Mouse (Mus musculus) retina, postnatal 1 day (tissue): ENCODE measurements around the gene Bri3bp.
"Not testable (repeated sequence)": the region's sequence is repeated elsewhere in the genome, so short reads cannot be mapped to it uniquely, and the experiment has no call there.

Experiments used
- DNase-seq: peaks from one replicate; pipeline ENCODE4 v3.0.0-alpha.2; 2012

Gene Bri3bp

DNA sequence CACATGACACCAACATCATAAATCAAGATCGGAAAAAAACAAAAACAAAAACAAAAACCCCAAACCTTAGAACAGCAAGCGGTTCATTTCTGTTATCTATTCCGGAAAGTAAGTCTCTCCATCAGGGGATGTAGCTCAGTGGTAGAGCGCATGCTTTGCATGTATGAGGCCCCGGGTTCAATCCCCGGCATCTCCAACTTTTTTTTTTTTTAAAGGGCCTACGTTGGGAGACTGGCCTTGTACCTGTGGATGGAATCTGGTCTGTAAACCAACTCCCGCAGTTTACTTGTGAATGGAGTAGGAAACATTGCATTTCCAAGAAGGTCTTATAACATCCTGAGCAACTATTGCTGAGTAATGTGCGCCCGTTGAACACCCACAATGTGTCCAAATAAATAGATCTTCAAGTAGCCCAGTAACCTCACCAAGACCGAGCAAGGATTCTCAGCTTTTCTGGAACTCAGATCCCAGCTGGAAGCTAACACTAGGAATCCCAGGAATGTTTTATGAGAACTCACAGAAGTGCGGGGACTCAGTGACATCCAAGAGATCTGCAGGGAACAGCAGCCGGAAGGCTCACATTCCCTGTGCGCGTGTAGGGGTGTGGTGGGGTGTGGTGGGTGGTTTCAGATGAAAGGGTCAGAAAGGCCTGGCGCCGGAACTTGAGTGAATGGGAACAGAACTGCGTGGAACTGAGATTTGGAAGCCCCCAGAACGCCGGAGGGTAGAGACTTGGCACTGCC is 31.8 kb upstream of the Bri3bp start:
- DNase-seq, result peak; percentile 78

DNA sequence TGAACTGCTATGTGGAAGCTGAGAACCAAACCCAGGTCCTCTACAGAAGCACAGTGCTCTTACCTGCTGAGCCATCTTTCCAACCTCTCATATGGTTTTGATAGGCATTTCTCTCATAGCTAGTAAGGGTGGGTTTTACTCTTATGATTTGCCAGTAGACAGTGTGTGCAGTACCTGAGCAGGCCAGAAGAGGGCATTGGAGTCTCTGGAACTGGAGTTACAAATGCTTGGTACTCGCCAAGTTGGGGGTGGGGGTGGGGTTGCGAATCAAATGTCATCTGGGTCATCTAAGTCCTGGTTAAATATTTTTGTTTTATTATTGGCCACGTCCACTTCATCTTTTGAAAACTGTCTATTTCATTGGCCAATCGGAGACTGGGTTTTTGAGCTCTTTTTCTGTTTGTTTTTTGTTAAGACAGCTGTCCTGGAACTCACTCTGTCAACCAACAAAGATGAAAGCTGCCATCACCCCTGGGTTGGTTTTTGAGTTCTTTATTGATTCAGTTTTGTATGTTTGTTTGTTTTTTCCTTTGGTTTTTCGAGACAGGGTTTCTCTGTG is 29.3 kb upstream of the Bri3bp start:
- peak; percentile 79 for DNase-seq

DNA sequence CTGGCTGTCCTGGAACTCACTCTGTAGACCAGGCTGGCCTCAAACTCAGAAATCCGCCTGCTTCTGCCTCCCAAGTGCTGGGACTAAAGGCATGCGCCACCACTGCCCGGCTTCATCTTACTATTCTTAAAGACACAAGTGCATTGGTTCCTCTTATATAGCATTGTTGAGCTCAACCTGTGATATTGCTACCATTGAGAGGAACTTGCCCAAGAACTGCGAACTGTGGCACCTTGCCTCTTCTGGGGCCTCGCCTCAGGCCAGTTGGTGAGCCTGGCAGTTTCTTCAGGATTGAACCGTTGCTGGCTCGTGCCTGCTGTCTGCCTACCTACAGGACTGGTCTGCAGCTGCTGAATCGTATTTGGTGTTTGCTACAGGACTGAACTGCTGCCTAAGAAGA is 28.8 kb upstream of the Bri3bp start:
- not testable (repeated sequence) for DNase-seq

DNA sequence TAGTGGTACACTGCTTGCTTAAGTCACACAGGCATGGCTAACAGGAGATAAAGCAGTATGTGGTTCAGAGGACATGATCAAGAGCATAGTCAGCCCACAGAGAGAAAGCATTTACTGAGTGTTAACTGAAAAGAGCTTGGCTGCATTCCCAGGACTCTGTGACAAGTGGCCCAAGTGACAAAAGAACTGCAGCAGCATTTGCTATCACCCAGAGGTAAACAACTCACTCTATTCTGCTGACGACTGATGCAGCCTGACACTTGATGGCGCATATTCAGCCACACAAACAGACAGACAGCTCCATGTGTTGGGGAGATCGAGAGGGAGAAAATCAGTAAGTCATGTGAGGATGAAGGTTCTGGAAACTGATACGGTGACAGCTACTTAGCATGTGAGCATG is 27.6 kb upstream of the Bri3bp start:
- DNase-seq, result no peak

DNA sequence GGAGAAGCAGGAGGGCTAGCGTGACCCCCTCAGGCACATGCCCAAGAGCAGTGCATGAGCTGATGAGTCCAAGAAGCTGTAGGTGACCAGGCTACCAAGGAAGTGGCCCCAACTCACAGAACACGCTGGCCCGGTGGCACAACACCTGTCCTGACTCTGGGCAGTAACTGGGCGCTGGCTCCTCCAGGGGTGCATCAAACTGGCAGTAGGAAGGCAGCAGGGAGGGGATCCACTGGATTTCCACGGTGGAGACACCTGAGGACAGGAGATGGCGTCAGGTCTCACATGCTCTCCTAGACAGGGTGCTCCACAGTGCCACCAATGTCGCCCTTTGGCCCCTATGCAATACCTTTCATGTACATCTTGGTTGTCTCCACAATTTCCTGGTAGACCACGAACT is 25.2 kb upstream of the Bri3bp start:
- no peak for DNase-seq

DNA sequence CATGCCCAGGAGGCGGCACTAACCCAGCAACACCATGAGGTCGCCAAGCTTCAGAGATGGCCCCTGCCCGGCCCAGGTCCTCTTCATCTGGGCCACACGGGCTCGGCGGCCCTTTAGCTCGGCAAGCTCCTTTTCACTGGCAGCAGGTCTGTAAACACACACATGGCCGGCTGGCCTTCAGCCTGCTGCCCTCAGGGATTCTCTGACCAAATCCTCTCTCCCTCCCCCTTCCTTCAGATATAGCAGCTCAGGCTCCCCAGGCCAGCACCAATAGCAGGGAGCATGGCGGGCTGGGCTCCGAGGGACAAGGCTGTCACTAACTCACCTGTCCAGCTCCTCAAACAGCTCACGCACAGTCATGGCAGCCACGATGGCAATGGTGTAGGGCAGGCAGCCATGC is 22.7 kb upstream of the Bri3bp start:
- DNase-seq, result no peak

DNA sequence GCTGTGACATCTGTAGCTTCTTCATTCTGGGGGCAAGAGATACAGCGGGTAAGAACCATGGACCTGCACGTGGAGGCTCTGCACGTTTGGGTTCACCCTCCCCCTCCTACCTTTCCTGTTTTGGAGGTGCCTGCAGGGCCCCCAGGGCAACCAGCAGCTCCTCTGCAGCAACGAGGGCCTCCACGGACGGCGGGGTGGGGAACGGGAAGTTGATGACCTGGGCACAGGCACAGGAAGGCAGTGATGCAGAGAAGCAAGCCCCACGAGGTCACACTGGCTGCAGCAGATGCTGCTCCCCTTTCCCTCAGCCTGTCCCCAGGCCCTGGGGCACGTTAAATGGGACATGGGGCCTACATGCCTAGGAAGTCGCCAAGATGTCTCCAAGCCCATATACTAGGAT is 22.2 kb upstream of the Bri3bp start:
- no peak for DNase-seq

DNA sequence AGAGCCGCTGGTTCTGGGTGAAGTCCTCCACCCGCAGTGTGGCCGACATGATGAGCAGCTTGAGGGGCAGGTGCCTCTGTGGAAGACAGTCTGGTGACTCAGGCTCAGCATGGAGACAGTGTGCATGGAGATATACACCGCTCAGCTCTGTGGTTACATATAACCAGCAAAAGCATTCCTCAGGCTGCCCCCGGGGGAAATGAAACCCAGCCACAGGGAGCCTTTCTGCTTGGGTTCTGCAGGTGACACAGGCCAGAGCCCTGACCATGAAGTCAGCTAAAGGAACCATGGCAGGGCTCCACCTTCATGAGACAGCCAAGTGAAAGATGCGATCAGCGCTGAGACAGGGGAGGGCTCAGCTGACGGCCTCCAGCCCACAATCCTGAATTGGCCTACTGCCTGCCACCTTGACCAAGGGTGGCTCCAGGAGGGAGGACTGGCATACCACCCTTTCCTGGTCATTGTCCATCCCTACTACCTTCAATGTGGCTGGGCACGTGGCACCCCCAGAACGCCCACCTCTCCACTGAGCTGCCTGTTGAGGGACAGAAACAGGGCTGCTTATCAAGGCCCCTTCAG is 15.6 kb upstream of the Bri3bp start:
- DNase-seq, result no peak

DNA sequence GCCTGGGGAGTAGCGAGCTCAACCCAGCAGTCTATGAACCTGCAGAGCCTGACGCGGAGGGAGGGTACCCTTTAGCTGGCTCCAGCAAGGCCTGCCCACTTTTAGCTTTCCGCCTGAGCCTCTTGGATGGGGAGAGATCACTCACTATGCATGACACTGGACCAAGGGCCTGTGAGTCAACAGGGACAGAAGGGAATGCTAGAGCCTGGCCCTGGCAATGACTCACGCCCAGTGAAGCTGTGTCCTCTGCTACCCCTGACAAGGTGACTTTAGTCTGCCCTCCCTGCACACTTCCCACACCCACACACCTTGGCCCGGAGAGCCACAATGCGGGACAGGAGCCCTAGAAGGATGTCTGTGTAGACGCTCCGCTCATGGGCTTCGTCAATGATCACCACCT is 15.0 kb upstream of the Bri3bp start:
- no peak for DNase-seq

DNA sequence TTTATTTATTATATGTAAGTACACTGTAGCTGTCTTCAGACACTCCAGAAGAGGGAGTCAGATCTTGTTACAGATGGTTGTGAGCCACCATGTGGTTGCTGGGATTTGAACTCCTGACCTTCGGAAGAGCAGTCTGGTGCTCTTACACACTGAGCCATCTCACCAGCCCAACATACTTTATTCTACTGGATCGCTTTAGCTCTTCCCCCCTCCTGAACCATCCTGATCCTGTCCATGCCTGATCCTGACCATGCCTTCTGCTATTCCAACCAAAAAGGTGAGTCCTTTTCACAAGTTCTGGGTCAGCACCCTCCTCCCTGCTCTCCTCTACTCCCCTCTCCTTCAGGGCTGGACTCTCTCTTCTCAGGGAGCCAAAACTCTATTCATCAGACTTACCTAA is 9.0 kb upstream of the Bri3bp start:
- DNase-seq, result not testable (repeated sequence)

DNA sequence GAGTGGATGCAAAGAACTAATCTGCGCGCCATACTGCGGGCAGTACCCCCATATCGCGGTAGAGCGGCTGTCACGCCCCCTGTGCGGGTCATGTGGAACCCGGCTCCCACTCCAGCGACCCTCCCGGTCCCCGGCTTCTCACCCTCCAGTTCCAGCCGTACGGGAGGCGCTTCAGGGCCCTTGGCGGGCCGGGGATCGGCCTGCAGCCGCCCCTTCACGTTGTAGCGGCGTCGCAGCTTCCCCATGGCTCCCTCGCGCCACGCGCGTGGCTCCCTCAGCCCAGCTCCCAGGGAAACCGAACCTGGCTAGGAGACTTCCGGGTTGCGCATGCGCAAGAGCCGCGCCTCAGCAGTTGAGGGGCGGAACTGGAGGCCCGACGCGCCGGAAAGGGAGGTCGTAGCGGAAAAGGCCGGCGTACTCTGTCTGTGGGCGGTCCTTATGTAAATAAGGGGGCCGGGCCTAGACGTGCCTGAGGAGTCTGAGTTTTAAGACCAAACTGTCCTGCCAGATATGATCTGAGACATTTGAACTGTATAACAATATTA is 7.5 kb upstream of the Bri3bp start, which contains the start of gene Dhx37:
TSS of gene Dhx37 (minus strand) at position 329 of the 545 bp plus-strand sequence.
- peak; percentile 97 for DNase-seq

DNA sequence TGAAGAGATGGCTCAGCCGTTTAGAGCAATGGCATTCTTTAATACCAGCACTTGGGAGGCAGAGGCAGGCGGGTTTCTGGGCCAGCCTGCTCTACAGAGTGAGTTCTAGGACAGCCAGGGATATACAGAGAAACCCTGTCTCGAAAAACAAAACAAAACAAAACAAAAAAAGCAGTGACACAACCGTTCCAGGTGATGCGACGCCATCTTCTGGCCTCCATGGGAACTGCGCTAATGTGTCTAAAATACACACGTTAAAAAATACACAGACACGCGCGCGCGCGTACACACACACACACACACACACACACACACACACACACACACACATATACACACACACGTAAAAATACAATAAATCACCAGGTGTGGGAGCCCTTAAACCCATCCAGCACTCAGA is 7.0 kb upstream of the Bri3bp start:
- DNase-seq, result not testable (repeated sequence)

DNA sequence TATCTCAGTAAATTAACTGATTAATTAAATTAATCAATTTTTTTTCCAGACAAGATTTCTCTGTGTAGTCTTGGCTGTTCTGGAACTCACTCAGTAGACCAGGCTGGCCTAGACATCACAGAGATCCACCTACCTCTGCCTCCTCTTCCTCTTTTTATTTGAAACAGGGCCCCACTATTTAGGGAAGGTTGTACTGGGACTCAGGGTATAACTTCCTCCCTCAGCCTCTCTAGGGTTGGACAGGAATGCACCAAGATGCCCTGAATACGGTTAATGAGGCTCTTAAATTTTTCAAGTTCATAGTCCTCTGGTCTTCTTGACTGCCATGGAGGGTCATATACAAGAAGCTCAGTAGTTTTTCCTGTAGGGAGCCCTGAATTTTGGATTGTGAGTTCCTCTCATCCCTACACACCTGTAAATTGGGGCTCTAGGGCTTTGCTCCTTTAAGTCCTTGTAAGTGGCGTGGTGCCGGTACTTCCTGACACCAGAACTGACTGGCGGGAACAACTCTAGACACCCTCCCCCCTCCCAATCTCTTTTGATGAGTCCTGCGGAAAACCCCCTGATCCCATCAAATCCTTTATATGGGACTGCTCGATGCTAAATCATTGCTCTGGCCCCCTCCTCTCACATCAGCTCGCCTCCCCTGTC is 660 bp upstream of the Bri3bp start:
- no peak for DNase-seq

DNA sequence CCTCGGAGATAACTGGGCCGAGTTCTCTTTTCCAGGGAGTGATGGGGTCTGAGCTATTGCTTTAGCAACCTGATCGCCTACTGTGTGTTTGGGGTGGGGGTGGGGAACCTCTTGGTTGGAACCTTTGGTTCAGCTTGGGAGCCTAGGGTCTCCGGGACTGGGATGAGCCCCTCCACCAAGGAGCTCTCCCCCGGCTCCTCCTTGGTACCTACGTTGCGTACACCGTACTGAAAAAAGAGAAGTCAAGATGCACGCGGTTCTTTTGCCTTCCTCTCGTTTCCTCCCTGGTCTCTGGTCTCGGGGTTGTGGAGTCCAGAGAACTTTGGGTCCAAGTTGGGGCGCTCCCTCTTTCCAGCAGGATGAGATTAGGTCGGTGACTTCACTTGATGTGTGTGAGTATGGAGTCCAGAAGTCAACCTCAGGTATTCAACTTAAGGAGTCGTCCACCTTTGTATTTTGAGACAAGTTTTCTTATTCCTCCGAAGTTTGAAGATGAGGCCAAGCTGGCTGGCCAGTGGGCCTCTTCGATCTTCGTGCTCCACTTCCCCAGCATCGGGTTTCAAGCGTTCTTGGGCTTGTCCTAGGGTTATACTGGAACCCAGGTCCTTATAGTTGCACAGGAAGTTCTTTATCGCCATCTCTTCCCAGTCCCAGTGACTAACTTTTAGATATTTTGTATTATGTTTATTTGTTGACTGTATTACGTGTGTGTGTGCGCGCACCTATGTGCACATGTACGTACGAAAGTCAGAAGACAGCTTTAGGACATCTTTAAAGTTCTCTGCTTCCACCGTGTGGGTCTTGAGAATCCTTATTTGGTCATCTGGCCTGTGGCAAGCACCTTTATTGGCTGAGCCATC is 998 bp downstream of the Bri3bp start:
- DNase-seq, result no peak

DNA sequence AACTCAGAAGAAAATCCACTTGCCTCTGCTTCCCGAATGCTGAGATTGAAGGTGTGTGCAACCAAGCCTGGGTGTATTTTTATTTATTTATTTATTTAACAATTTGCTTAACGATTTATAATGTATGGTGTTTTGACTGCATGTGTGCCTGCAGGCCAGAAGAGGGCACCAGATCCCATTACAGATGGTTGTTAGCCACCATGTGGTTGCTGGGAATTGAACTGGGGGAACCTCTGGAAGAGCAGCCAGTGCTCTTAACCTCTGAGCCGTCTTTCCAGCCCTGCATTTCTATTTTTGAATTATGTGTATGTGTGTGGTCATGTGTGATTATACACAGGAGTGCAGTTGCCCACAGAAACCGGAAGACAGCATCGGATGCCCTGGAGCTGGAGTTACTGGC is 2.0 kb downstream of the Bri3bp start:
- no peak for DNase-seq

DNA sequence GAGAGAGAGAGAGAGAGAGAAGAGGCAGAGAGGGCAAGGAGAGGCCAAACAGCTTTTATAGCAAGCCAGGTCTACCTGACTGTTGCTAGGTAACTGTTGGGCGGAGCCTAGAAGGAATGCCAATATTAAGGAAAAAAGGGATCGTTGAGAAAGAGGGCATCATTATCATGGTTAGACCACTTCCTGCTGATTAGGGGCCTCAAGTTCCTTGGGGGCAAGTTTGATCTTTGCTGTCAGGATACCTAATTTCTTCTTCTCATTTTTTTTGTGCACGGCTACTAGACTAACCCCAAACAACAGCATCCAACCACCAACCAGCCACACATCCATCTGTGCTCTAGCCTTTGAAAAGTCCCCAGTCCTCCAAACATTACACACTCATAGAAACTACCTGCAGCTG is 2.5 kb downstream of the Bri3bp start:
- no peak for DNase-seq

DNA sequence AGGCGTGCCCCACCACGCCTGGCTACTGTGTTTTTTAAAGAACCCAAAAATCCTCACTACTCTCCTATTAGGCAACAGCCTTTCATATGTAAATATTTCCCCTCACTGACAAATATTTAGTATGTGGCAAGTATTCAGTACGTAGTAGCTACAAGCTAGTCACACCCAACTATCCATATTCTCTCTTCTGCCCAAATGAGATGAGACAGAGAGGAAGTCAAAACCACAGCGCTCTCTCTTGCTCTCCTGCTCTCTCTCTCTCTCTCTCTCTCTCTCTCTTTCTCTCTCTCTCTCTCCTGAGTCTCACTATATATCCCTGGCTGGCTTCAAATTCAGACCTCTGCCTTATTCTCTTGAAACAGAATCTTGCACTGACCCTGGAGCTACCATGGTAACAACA is 3.2 kb downstream of the Bri3bp start:
- no peak for DNase-seq

DNA sequence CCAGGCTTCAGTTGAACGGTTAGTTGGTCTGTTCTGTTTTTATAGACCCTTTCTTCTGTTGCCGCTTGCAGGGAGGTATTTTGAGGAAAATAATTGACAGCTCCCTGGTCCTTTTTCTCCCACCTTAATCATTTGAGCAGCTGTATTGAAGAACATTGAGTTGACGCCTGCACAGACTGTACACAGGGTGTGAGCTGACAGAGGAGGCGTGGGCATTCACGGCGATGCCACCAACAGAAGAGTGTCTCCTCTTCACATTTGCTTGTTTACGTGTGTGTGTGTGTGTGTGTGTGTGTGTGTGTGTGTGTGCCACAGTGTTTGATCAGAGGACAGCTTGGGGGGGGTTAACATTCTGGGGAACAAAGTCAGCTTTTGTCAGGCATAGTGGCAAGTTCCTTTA is 5.0 kb downstream of the Bri3bp start:
- no peak for DNase-seq

DNA sequence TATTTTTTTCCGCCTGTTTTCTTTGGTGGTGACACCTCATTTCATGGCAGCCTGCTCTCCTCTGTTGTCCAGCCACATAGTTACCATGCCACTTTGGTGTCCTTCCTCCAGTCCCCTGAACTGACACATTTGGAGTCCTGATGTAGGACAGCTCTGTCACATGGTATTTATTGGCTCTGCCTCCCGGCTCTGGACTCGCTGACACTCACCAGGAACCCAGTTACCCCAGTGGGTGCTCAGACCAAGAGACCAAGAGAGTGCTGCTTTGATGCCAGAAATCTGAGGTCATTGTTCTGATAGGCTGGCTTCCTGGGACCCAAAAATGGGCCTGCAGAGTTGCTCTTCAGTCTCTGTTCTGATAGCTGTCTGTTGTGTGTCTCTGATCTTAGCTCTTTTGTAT is 6.7 kb downstream of the Bri3bp start:
- DNase-seq, result no peak

DNA sequence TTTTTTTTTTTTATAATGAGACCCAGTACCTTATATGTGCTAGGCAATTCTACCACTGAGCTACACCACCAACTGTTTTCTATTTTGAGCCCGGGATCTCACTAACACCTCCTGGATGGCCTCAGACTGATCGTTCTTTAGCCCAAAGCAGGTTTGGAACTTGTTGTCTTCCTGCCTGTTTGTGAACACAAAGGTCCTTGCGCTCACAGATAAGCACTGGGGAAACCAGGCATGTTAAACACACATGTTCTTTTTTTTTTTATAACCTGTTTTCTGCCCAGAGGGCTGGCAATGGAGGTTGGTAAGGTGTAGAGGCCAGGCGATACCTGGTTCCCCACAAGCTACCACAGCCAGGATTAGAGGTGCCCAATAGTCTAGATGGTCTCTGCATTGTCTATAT is 7.3 kb downstream of the Bri3bp start:
- no peak for DNase-seq

DNA sequence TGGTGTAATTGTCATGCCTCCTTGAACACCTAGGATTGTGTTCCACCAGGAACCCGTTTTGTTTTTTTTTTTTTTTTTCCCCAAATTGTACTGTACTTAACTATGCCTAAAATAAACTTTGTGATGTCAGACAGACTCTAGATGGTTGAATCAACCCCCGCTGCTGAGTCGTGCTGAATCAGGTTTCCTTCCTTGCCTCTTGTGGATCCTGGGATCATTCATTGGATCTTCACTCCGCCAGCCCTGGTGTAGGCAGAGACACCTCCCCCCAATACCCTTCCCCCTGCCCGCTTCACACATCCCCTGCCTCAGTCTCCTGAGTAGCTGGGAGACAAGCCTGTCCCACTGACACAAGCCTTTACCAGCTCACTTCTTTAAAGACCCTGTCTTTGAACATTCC is 7.9 kb downstream of the Bri3bp start:
- no peak for DNase-seq

DNA sequence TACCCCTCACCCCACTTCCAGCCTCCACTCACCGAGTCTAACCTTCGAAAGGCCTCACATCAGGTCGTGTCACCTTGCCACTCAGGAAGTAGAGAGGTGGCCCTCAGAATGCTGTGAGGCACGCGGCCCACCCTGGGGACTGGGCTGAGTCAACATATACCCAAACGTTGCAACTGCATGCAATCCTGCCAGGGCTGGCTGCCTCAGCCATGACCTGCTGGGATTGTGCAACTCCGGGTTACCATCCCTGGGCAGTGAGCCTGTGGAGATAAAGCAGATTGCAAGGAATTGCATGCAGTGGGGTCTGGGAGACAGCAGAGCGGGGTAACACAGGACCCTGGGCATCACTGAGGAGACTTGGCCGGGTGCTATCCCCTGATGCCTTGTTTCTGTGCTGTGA is 11.2 kb downstream of the Bri3bp start:
- DNase-seq, result no peak

DNA sequence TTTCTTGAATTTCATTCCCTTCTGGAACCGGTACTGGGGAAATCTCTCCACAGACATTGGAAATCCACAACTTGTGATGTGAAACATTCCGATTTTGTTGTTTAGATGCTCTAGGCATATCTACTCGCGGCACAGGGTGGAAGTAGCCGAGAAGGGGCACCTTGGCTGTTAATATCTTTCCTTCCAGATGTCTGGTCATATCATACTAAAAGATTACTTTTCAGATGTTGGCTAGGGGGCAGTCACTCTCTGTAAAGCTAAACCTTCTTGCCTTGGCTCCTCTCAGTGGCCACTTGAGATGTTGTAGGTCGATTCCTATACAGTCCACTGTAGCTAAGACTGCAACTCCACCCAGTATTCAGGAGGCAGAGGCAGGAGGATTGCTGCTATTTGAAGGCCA is 14.7 kb downstream of the Bri3bp start:
- no peak for DNase-seq
